Mouse (Mus musculus) midbrain, embryonic 16.5 days (tissue): ENCODE measurements around the gene Scaf4. TPM values are rescaled to one million over a fixed set of nuclear protein-coding genes. Genes with fewer than 3 reads are reported as not detected.

Experiments
- ATAC-seq: fragments of 200-750 bp; cut with Nextera tagmentation; 2 replicates; pipeline ENCODE4 v1.8.0; 2017; ENCODE audit warnings: moderate TSS enrichment
- H3K27ac ChIP-seq: fragments of 300-500 bp; sonication (generic); 2 replicates; pipeline ENCODE4 v1.5.1; 2014; ENCODE audit warnings: mild to moderate bottlenecking, low read length, mixed read lengths
- H3K27me3 ChIP-seq: fragments of 300-500 bp; sonication (generic); 2 replicates; pipeline ENCODE4 v1.6.1; 2014; ENCODE audit warnings: low read depth, low read length, mixed read lengths; ENCODE audit not compliant: control insufficient read depth, insufficient read depth
- H3K36me3 ChIP-seq: fragments of 300-500 bp; sonication (generic); 2 replicates; pipeline ENCODE4 v1.6.1; 2014; ENCODE audit warnings: mild to moderate bottlenecking, low read length, moderate library complexity, mixed read lengths; ENCODE audit not compliant: control insufficient read depth, insufficient read depth
- H3K4me1 ChIP-seq: fragments of 300-500 bp; sonication (generic); 2 replicates; pipeline ENCODE4 v1.6.1; 2014; ENCODE audit warnings: mild to moderate bottlenecking, low read length, mixed read lengths; ENCODE audit not compliant: control insufficient read depth, insufficient read depth
- H3K4me2 ChIP-seq: fragments of 300-500 bp; sonication (generic); 2 replicates; pipeline ENCODE4 v1.6.1; 2014; ENCODE audit warnings: mild to moderate bottlenecking, low read length, mixed read lengths
- H3K4me3 ChIP-seq: fragments of 300-500 bp; sonication (generic); 2 replicates; pipeline ENCODE4 v1.5.1; 2014; ENCODE audit warnings: low read depth, mild to moderate bottlenecking, low read length, moderate library complexity, mixed read lengths
- H3K9ac ChIP-seq: fragments of 300-500 bp; sonication (generic); 2 replicates; pipeline ENCODE4 v1.6.1; 2014; ENCODE audit warnings: low read depth, low read length, mixed read lengths
- H3K9me3 ChIP-seq: fragments of 300-500 bp; sonication (generic); replicated peaks from 2 replicates; pipeline ENCODE4 v1.6.1; 2014; ENCODE audit warnings: mild to moderate bottlenecking, low read length, mixed read lengths; ENCODE audit not compliant: control insufficient read depth, poor library complexity, severe bottlenecking
- WGBS: fragments of 180-500 bp; shearing (Covaris S2); extraction: QIAGEN DNeasy Blood & Tissue Kit; methylation state at CpG from one replicate; pipeline ENCODE4 v1.1.7; 2014; 5-methylcytosine and 5-hydroxymethylcytosine counted together
- polyA plus RNA-seq: library from polyadenylated mRNA; unstranded; fragments of >200 nt; fragmentation: Nextera tagmentation; extraction: Ambion mirVana; gene quantifications from 2 replicates; pipeline ENCODE4 v1.2.1, GENCODE M21; 2015

Scaf4 gene
- polyA plus RNA-seq, 1 experiment from 2014 or later, result 22.6 TPM

GRCm38 (mm10) chr16:90203226-90203962 lies 80.9 kb downstream of the Scaf4 start:
- Histone ChIP-seq H3K9me3 (no peaks in the 10 kb centered on the region), H3K4me1 (no peaks in the 10 kb centered on the region), H3K4me2 (no peak overlapping the region), H3K27me3 (no peaks in the 10 kb centered on the region), H3K4me3 (no peak overlapping the region), H3K27ac (no peak overlapping the region), H3K9ac (no peak overlapping the region), H3K36me3 (no peaks in the 10 kb centered on the region)
- WGBS, result 84% methylated on average over 6 of the region's 6 CpGs
- no peak for ATAC-seq

GRCm38 (mm10) chr16:90202140-90202539 lies 82.2 kb downstream of the Scaf4 start:
- WGBS, result 74% methylated on average over 19 of the region's 19 CpGs
- H3K27ac ChIP-seq, result no peak overlapping the region
- H3K9me3 ChIP-seq, result no peaks in the 10 kb centered on the region
- H3K9ac ChIP-seq, result no peak overlapping the region
- peaks cover 3% of the 10 kb centered on the region; the same call in 1 of the 2 replicates for H3K4me1 ChIP-seq
- ATAC-seq, result no peak
- no peak overlapping the region for H3K4me2 ChIP-seq
- no peak overlapping the region for H3K4me3 ChIP-seq
- no peaks in the 10 kb centered on the region for H3K27me3 ChIP-seq
- no peaks in the 10 kb centered on the region for H3K36me3 ChIP-seq

- WGBS, result 79% methylated on average over 10 of the region's 10 CpGs
- H3K4me3 ChIP-seq, result no peak overlapping the region
- H3K4me1 ChIP-seq, result peaks cover 3% of the 10 kb centered on the region; the same call in 1 of the 2 replicates
- no peaks in the 10 kb centered on the region for H3K27me3 ChIP-seq
- no peaks in the 10 kb centered on the region for H3K36me3 ChIP-seq
- ATAC-seq, result no peak
- H3K27ac ChIP-seq, result no peak overlapping the region
- H3K4me2 ChIP-seq, result no peak overlapping the region
- H3K9ac ChIP-seq, result no peak overlapping the region
- no peaks in the 10 kb centered on the region for H3K9me3 ChIP-seq
These were observed 85.1 kb downstream of the Scaf4 start for GRCm38 (mm10) chr16:90199174-90199573.

GRCm38 (mm10) chr16:90198626-90199025 lies 85.7 kb downstream of the Scaf4 start:
- Histone ChIP-seq H3K36me3 (no peaks in the 10 kb centered on the region), H3K4me1 (peaks cover 3% of the 10 kb centered on the region; the same call in 1 of the 2 replicates), H3K27me3 (no peaks in the 10 kb centered on the region), H3K27ac (no peak overlapping the region), H3K9me3 (no peaks in the 10 kb centered on the region), H3K4me2 (no peak overlapping the region), H3K4me3 (no peak overlapping the region), H3K9ac (no peak overlapping the region)
- WGBS, result 97% methylated on average over 6 of the region's 6 CpGs
- no peak for ATAC-seq

- H3K36me3 ChIP-seq, result no peaks in the 10 kb centered on the region
- no peaks in the 10 kb centered on the region for H3K27me3 ChIP-seq
- ATAC-seq, result peak; percentile 90
- H3K4me2 ChIP-seq, result peak overlapping the region; percentile 50
- peak overlapping the region; percentile 40; the same call in 1 of the 2 replicates for H3K9ac ChIP-seq
- H3K27ac ChIP-seq, result no peak overlapping the region
- no peaks in the 10 kb centered on the region for H3K9me3 ChIP-seq
- peak overlapping the region; percentile 31 for H3K4me3 ChIP-seq
- 3% methylated on average over 22 of the region's 22 CpGs for WGBS
- H3K4me1 ChIP-seq, result peaks cover 3% of the 10 kb centered on the region; the same call in 1 of the 2 replicates
These were observed 86.8 kb downstream of the Scaf4 start for GRCm38 (mm10) chr16:90197337-90197973.

- Histone ChIP-seq H3K4me1 (peaks cover 3% of the 10 kb centered on the region; the same call in 1 of the 2 replicates), H3K9me3 (no peaks in the 10 kb centered on the region), H3K9ac (no peak overlapping the region), H3K27ac (no peak overlapping the region), H3K27me3 (no peaks in the 10 kb centered on the region), H3K4me3 (no peak overlapping the region), H3K4me2 (no peak overlapping the region), H3K36me3 (no peaks in the 10 kb centered on the region)
- WGBS, result 92% methylated on average over 7 of the region's 7 CpGs
- ATAC-seq, result no peak
These were observed 87.5 kb downstream of the Scaf4 start for GRCm38 (mm10) chr16:90196688-90197240.

- Histone ChIP-seq H3K4me1 (peaks cover 3% of the 10 kb centered on the region; the same call in 1 of the 2 replicates), H3K9ac (no peak overlapping the region), H3K4me2 (no peak overlapping the region), H3K27ac (no peak overlapping the region), H3K4me3 (no peak overlapping the region), H3K36me3 (no peaks in the 10 kb centered on the region), H3K9me3 (no peaks in the 10 kb centered on the region), H3K27me3 (no peaks in the 10 kb centered on the region)
- no peak for ATAC-seq
These were observed 90.6 kb downstream of the Scaf4 start for GRCm38 (mm10) chr16:90193719-90194118.

GRCm38 (mm10) chr16:90191289-90191688 lies 93.0 kb downstream of the Scaf4 start:
- Histone ChIP-seq H3K9me3 (no peaks in the 10 kb centered on the region), H3K4me2 (no peak overlapping the region), H3K27ac (no peak overlapping the region), H3K4me1 (no peaks in the 10 kb centered on the region), H3K9ac (no peak overlapping the region), H3K4me3 (no peak overlapping the region), H3K27me3 (no peaks in the 10 kb centered on the region), H3K36me3 (no peaks in the 10 kb centered on the region)
- WGBS, result 81% methylated on average over 6 of the region's 6 CpGs
- no peak for ATAC-seq

GRCm38 (mm10) chr16:90187453-90187852 lies 96.8 kb downstream of the Scaf4 start:
- no peak overlapping the region for H3K27ac ChIP-seq
- no peak overlapping the region for H3K4me2 ChIP-seq
- no peaks in the 10 kb centered on the region for H3K9me3 ChIP-seq
- H3K4me3 ChIP-seq, result no peak overlapping the region
- H3K4me1 ChIP-seq, result no peaks in the 10 kb centered on the region
- peak; percentile 6; the same call in 1 of the 2 replicates for ATAC-seq
- 39% methylated on average over 13 of the region's 13 CpGs for WGBS
- H3K9ac ChIP-seq, result no peak overlapping the region
- no peaks in the 10 kb centered on the region for H3K27me3 ChIP-seq
- no peaks in the 10 kb centered on the region for H3K36me3 ChIP-seq
